Comparison of ENCODE assay signal across 18 mouse cellular contexts in genomic region chr12:104835369-104836094, GRCm38 (mm10). TPM values are rescaled to one million over a fixed set of nuclear protein-coding genes. Genes with fewer than 3 reads are reported as not detected.
DNase-seq lines count a peak whose midpoint lies in the region; ATAC-seq and TF ChIP-seq lines count a peak whose summit lies in the region.
"Had no signal": no experiment of that assay in that cellular context is flagged by ENCODE, and none has a peak within 500 bp of the region (broad histone marks: within the 10 kb centered on the region; RNA-seq: fewer than 3 reads in every experiment).

No protein-coding gene starts in this region.

- no peak for TF ChIP-seq POLR2A in cerebellum, adult 2 months (IDR thresholded peaks at IDR 0.05; ENCODE audit: borderline replicate concordance, insufficient read depth, low read length)

- no peaks in the 10 kb centered on the region for H3K27me3 ChIP-seq in intestine, embryonic 16.5 days (replicated peaks; ENCODE audit: control insufficient read depth, insufficient read depth, low read length)
- H3K27me3 ChIP-seq in midbrain, postnatal 0 days (ENCODE audit: insufficient read depth, low read length) = no peaks in the 10 kb centered on the region
- H3K27me3 ChIP-seq in cerebellum, adult 2 months (ENCODE audit: control insufficient read depth, insufficient read depth, low read length) = no peaks in the 10 kb centered on the region
- H3K27me3 ChIP-seq: embryonic facial prominence, embryonic 13.5 days; limb, embryonic 15.5 days had no signal

- peak; percentile 16 for DNase-seq in layer of hippocampus, adult 9-11 months
- no peak for DNase-seq in layer of hippocampus, postnatal 25 days (ENCODE audit: extremely low spot score in 1 of 2, low spot score in 1 of 2)
- DNase-seq in midbrain, postnatal 0 days (ENCODE audit: low spot score) = no peak
- DNase-seq in left cerebral cortex, postnatal 36 days (ENCODE audit: low spot score in 2 of 2) = no peak
- no peak for DNase-seq in frontal cortex, postnatal 10 days (ENCODE audit: low spot score in 2 of 2)
- no peak for DNase-seq in cerebellum, adult 2 months
- DNase-seq: cerebellum, postnatal 14 days; heart, postnatal 4 days; layer of hippocampus, postnatal 36 days; lung, embryonic 14.5 days; right cerebral cortex, postnatal 25 days had no signal

- no peak overlapping the region for H3K9ac ChIP-seq in intestine, embryonic 16.5 days (ENCODE audit: low read depth, low read length)
- no peak overlapping the region for H3K9ac ChIP-seq in midbrain, postnatal 0 days (replicated peaks; ENCODE audit: low read length, poor library complexity, severe bottlenecking)
- H3K9ac ChIP-seq: embryonic facial prominence, embryonic 13.5 days; kidney, embryonic 15.5 days; limb, embryonic 15.5 days; lung, embryonic 14.5 days had no signal

- no peak overlapping the region for H3K4me3 ChIP-seq in intestine, embryonic 16.5 days (ENCODE audit: low read length)
- no peak overlapping the region for H3K4me3 ChIP-seq in midbrain, postnatal 0 days (ENCODE audit: low read depth, low read length)
- no peak overlapping the region for H3K4me3 ChIP-seq in cerebellum, adult 2 months (replicated peaks; ENCODE audit: insufficient read depth, low read depth, low read length)
- H3K4me3 ChIP-seq: embryonic facial prominence, embryonic 13.5 days; kidney, embryonic 15.5 days; limb, embryonic 15.5 days had no signal

- no peaks in the 10 kb centered on the region for H3K9me3 ChIP-seq in intestine, embryonic 16.5 days (ENCODE audit: control insufficient read depth, low read length)
- H3K9me3 ChIP-seq in midbrain, postnatal 0 days (ENCODE audit: low read length) = no peaks in the 10 kb centered on the region
- H3K9me3 ChIP-seq: embryonic facial prominence, embryonic 13.5 days; kidney, embryonic 15.5 days; limb, embryonic 15.5 days had no signal

- H3K36me3 ChIP-seq in intestine, embryonic 16.5 days (ENCODE audit: control insufficient read depth, insufficient read depth, low read length) = no peaks in the 10 kb centered on the region
- H3K36me3 ChIP-seq in midbrain, postnatal 0 days (ENCODE audit: insufficient read depth, low read length) = no peaks in the 10 kb centered on the region
- H3K36me3 ChIP-seq: embryonic facial prominence, embryonic 13.5 days; kidney, embryonic 15.5 days; limb, embryonic 15.5 days had no signal

- H3K27ac ChIP-seq in intestine, embryonic 16.5 days (ENCODE audit: low read length) = no peak overlapping the region
- peak overlapping the region; percentile 43; the same call in 1 of the 2 replicates for H3K27ac ChIP-seq in midbrain, postnatal 0 days (ENCODE audit: low read depth, low read length)
- no peak overlapping the region for H3K27ac ChIP-seq in cerebellum, adult 2 months (ENCODE audit: insufficient read depth, low read length)
- H3K27ac ChIP-seq: embryonic facial prominence, embryonic 13.5 days; kidney, embryonic 15.5 days; limb, embryonic 15.5 days had no signal

- ATAC-seq in granulocyte monocyte progenitor cell, adult 5-6 weeks (replicated peaks; ENCODE audit: poor library complexity, severe bottlenecking) = peak; percentile 23
- peak; percentile 29; the same call in 1 of the 2 replicates for ATAC-seq in intestine, embryonic 16.5 days
- 0 out of 2 replicates have a peak, but pooled peaks have one; percentile 36 for ATAC-seq in midbrain, postnatal 0 days (ENCODE audit: low FRiP score)
- ATAC-seq: CD4-positive, CD25-positive, alpha-beta regulatory T cell, adult 4 months had no signal

- TF ChIP-seq CTCF in midbrain, postnatal 0 days (IDR thresholded peaks at IDR 0.05) = no peak
- no peak for TF ChIP-seq CTCF in cerebellum, adult 2 months (IDR thresholded peaks at IDR 0.05; ENCODE audit: borderline replicate concordance, insufficient read depth, low read depth, low read length)

- peaks cover 6% of the 10 kb centered on the region; the same call in 1 of the 2 replicates for H3K4me1 ChIP-seq in intestine, embryonic 16.5 days (ENCODE audit: control insufficient read depth, insufficient read depth, low read length)
- 0 out of 2 replicates have a peak, but pooled peaks cover 5% of the 10 kb centered on the region for H3K4me1 ChIP-seq in midbrain, postnatal 0 days (ENCODE audit: insufficient read depth, low read length)
- no peaks in the 10 kb centered on the region for H3K4me1 ChIP-seq in cerebellum, adult 2 months (ENCODE audit: control insufficient read depth, insufficient read depth, low read length)

- WGBS in intestine, embryonic 16.5 days = 63% methylated on average over 19 of the region's 19 CpGs
- 42% methylated on average over 19 of the region's 19 CpGs for WGBS in midbrain, postnatal 0 days
- WGBS in cerebellum, adult 2 months = 80% methylated on average over 19 of the region's 19 CpGs

- intact Hi-C loops in left cerebral cortex, postnatal 36 days (cut with DNase I) = loop anchor here (5.0 kb wide), 1 partner anchor 102 kb away; no protein-coding TSS in a partner anchor

- no peak overlapping the region for H3K4me2 ChIP-seq in intestine, embryonic 16.5 days (ENCODE audit: low read depth, low read length)
- H3K4me2 ChIP-seq in midbrain, postnatal 0 days (ENCODE audit: low read depth, low read length, poor library complexity, severe bottlenecking) = no peak overlapping the region
- H3K4me2 ChIP-seq: embryonic facial prominence, embryonic 13.5 days; kidney, embryonic 15.5 days; limb, embryonic 15.5 days; lung, embryonic 14.5 days had no signal

RNA-seq across cellular contexts. Expression of gene Clmn, which starts 29.3 kb away (rescaled TPM):
- 10 to 100 TPM; 81.0 to 83.2 TPM for total RNA-seq in layer of hippocampus, postnatal 25 days (2021)
- 0.84 TPM in 1 of 2 replicates, not detected in the other for total RNA-seq in granulocyte monocyte progenitor cell, adult 5-6 weeks (2014; fragmentation: Nextera tagmentation)
- total RNA-seq in granulocyte monocyte progenitor cell, adult 5-6 weeks (2017) = not detected in 2 replicates
- polyA plus RNA-seq in intestine, embryonic 16.5 days (2015; fragmentation: Nextera tagmentation; extraction: Ambion mirVana) = 2.9 and 3.0 TPM in 2 replicates
- total RNA-seq in midbrain, postnatal 0 days (2014; rRNA removed) = 2.2 and 3.1 TPM in 2 replicates
- polyA plus RNA-seq in midbrain, postnatal 0 days (2015; fragmentation: Nextera tagmentation; extraction: Ambion mirVana) = 1.4 and 2.4 TPM in 2 replicates
- total RNA-seq in left cerebral cortex, postnatal 36 days (2021) = 10 to 100 TPM; 45.7 to 53.7 TPM
- 30.6 and 32.2 TPM in 2 replicates for polyA plus RNA-seq in cerebellum, adult 2 months (2012; rRNA removed)
- total RNA-seq: megakaryocyte-erythroid progenitor cell, adult 5-6 weeks had no signal
- polyA plus RNA-seq: CD4-positive, CD25-positive, alpha-beta regulatory T cell, adult 4 months had no signal

Comparison
In these comparisons a context has a peak if more than half of its experiments do, and no peak if none do; other contexts are left out.
1. RNA of gene Clmn, which starts 29.3 kb away (total RNA-seq): 81.0 to 83.2 TPM in layer of hippocampus, postnatal 25 days and 45.7 to 53.7 TPM in left cerebral cortex, postnatal 36 days; 2.2 to 3.1 TPM in midbrain, postnatal 0 days and 0.84 TPM in granulocyte monocyte progenitor cell, adult 5-6 weeks; every median in the first group is over 10 times any median in the second.
2. Peak in every context shown above with its lines, with median percentiles within 50 percentile points of each other: ATAC-seq.